Mouse (Mus musculus) bone marrow macrophage, adult 2 months (primary cell): ENCODE data around the gene Zfp286. TPM values are rescaled to one million over a fixed set of nuclear protein-coding genes. Genes with fewer than 3 reads are reported as not detected.

Experiments
- H3K27ac ChIP-seq: 2 replicates; pipeline ENCODE4 v1.5.1; 2012; ENCODE audit warnings: low read depth, low read length; ENCODE audit not compliant: insufficient read depth
- H3K4me1 ChIP-seq: 2 replicates; pipeline ENCODE4 v1.6.1; 2012; ENCODE audit warnings: low read length; ENCODE audit not compliant: control insufficient read depth, insufficient read depth
- H3K4me3 ChIP-seq: 2 replicates; pipeline ENCODE4 v1.5.1; 2012; ENCODE audit warnings: mild to moderate bottlenecking, low read length, moderate library complexity; ENCODE audit not compliant: insufficient read depth
- CTCF ChIP-seq: IDR thresholded peaks from 2 replicates; pipeline ENCODE4 v1.5.1; 2012; ENCODE audit warnings: low read depth, mild to moderate bottlenecking, low read length, moderate library complexity
- POLR2A ChIP-seq: IDR thresholded peaks from 2 replicates; pipeline ENCODE4 v1.6.1; 2012; ENCODE audit warnings: mild to moderate bottlenecking, low read depth, low read length, borderline replicate concordance
- polyA plus RNA-seq: library from polyadenylated mRNA; stranded (reverse); fragments of >200 nt; gene quantifications from 2 replicates; pipeline ENCODE4 v1.2.4, GENCODE M21; 2012; ENCODE audit not compliant: missing spikeins, insufficient read depth, insufficient read length

Zfp286 gene
- polyA plus RNA-seq, 1 experiment: 1.7 TPM

DNA sequence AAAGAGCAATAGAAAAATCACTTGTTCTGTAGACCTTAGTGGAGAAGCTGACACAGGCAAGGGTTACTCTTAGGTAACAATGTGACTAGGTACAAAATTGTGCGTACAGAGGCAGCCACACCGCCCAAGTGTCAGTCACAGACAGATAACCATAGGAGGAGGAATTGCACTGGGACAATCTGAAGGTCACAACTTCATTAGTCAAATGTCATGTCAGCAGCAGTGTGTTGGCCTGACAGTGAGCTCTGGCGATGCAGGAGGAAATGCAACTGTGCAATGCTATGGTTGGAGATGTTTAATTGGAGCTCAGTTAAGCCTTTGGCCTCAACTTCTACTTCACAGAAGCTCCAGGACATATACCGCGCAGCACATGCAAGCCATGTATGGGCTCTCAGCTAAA, 78.6 kb downstream of the Zfp286 start:
- H3K4me1 ChIP-seq: no peaks in the 10 kb centered on the region
- TF ChIP-seq POLR2A (no peak), CTCF (no peak)
- H3K27ac ChIP-seq: no peak overlapping the region
- H3K4me3 ChIP-seq: no peak overlapping the region

DNA sequence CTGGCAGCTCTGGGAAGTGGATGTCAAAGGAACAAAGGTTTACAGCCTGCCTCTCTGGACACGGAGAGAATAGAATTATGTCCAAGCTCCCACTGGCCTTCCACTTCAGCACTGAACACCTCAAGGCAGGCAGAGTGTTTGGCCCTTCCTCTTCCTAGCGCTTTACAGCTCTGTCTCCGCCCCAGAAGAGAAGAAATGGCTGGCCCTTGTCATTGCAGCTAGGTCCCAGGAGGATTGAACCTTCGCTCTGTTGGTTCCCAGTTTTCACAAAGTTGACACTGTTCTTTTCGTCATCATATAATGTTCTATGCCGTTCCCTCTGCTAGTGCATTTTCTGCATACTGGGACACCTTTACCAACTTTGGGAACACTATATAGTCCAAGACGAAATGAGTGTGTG, 81.0 kb downstream of the Zfp286 start:
- TF ChIP-seq CTCF (no peak), POLR2A (no peak)
- H3K27ac ChIP-seq: no peak overlapping the region

DNA sequence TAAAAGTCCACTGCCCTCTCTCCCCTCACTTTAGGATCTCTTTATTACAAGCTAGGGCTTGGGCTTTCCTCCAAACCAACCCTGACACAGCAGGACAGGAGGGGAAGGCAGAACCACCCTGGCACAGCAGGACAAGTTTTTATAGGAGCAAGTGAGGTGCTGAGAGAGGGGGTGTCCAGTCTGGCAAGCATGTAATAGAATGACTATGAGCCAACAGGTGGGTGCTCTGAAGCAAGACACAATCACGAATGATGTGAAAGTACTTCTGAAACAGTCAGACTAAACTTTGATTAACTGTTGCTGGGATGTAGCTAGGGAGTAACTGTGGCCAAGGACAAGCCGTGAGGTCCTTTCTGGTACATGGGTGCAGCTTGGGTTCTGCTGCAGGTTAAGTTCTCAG, 83.1 kb downstream of the Zfp286 start:
- Histone ChIP-seq H3K4me1 (no peaks in the 10 kb centered on the region), H3K27ac (no peak overlapping the region), H3K4me3 (no peak overlapping the region)
- TF ChIP-seq POLR2A (no peak), CTCF (no peak)

More for the DNA sequence above, 81.0 kb downstream of the Zfp286 start:
- no peak overlapping the region for H3K4me3 ChIP-seq
- H3K4me1 ChIP-seq: no peaks in the 10 kb centered on the region

Other genes starting within 250 kb of the Zfp286 start
- gene Ubb, start 238.3 kb downstream of the Zfp286 start, polyA plus RNA-seq: 902 and 1,063 TPM in 2 replicates
- 107 and 114 TPM in 2 replicates for gene Trpv2, start 215.0 kb downstream of the Zfp286 start, polyA plus RNA-seq
- 10.0 and 10.1 TPM in 2 replicates for gene Lrrc75a, start 140.9 kb downstream of the Zfp286 start, polyA plus RNA-seq
- gene Mmgt2, start 140.8 kb downstream of the Zfp286 start, polyA plus RNA-seq: 31.1 and 40.5 TPM in 2 replicates
- 3.2 and 4.5 TPM in 2 replicates for gene Zfp287, start 57.6 kb downstream of the Zfp286 start, polyA plus RNA-seq
- not detected in 2 replicates for gene Gm10428, start 36.4 kb downstream of the Zfp286 start, polyA plus RNA-seq
- gene Trim16, start 30.8 kb upstream of the Zfp286 start, polyA plus RNA-seq: 15.0 and 15.9 TPM in 2 replicates
- 1.8 and 4.1 TPM in 2 replicates for gene Fbxw10, start 57.6 kb upstream of the Zfp286 start, polyA plus RNA-seq
- gene Tvp23b, start 90.0 kb upstream of the Zfp286 start, polyA plus RNA-seq: 21.4 and 23.0 TPM in 2 replicates
- not detected in 2 replicates for gene Cdrt4, start 161.7 kb upstream of the Zfp286 start, polyA plus RNA-seq